Mouse (Mus musculus) bone marrow, adult 2 months (tissue): ENCODE results near the gene Mrpl53. TPM values are rescaled to one million over a fixed set of nuclear protein-coding genes. Genes with fewer than 3 reads are reported as not detected.

Experiments
- H3K27ac ChIP-seq: fragments of 200-500 bp; 2 replicates; pipeline ENCODE4 v1.5.1; 2012; ENCODE audit warnings: low read depth, mild to moderate bottlenecking, control low read depth, inconsistent platforms, low read length; ENCODE audit not compliant: control insufficient read depth, poor library complexity, insufficient read depth
- H3K4me1 ChIP-seq: fragments of 200-500 bp; 2 replicates; pipeline ENCODE4 v1.6.1; 2011; ENCODE audit warnings: low read length; ENCODE audit not compliant: control insufficient read depth, insufficient read depth
- H3K4me3 ChIP-seq: fragments of 200-500 bp; replicated peaks from 2 replicates; pipeline ENCODE3; 2011; ENCODE audit warnings: mild to moderate bottlenecking, low read depth, low read length, control low read depth; ENCODE audit not compliant: control insufficient read depth
- CTCF ChIP-seq: fragments of 200-500 bp; IDR thresholded peaks from 2 replicates; pipeline ENCODE4 v1.5.1; 2011; ENCODE audit warnings: low read length, control low read depth; ENCODE audit not compliant: control insufficient read depth, insufficient read depth
- POLR2A ChIP-seq: fragments of 200-500 bp; IDR thresholded peaks from 2 replicates; pipeline ENCODE4 v1.6.1; 2011; ENCODE audit warnings: low read depth, mild to moderate bottlenecking, control low read depth, low read length, borderline replicate concordance; ENCODE audit not compliant: control insufficient read depth
- WGBS: fragments of 180-500 bp; shearing (Covaris S2); methylation state at CpG from one replicate; pipeline ENCODE4 v1.1.7; 2018; 5-methylcytosine and 5-hydroxymethylcytosine counted together
- polyA plus RNA-seq: library from polyadenylated mRNA; stranded (reverse); fragments of >200 nt; gene quantifications from 2 replicates; pipeline ENCODE4 v1.2.4, GENCODE M21; 2011; ENCODE audit warnings: low replicate concordance; ENCODE audit not compliant: missing spikeins, insufficient read depth, insufficient read length

Mrpl53 gene
- polyA plus RNA-seq, 1 experiment: 49.7 TPM

GRCm38 (mm10) chr6:83118369-83118768 is 9.5 kb downstream of the Mrpl53 start:
- 89% methylated on average over 11 of the region's 11 CpGs for WGBS
- no peak for TF ChIP-seq POLR2A
- TF ChIP-seq CTCF: no peak
- H3K4me3 ChIP-seq: no peak overlapping the region
- H3K27ac ChIP-seq: no peak overlapping the region
- peaks cover 6% of the 10 kb centered on the region; the same call in 1 of the 2 replicates for H3K4me1 ChIP-seq

- TF ChIP-seq CTCF (no peak), POLR2A (no peak)
- no peak overlapping the region for H3K27ac ChIP-seq
- no peak overlapping the region for H3K4me3 ChIP-seq
- H3K4me1 ChIP-seq: peaks cover 6% of the 10 kb centered on the region; the same call in 1 of the 2 replicates
- WGBS: 32% methylated on average over 14 of the region's 14 CpGs
These were observed 10.2 kb downstream of the Mrpl53 start for GRCm38 (mm10) chr6:83118825-83119733.

GRCm38 (mm10) chr6:83119734-83120051 is 10.9 kb downstream of the Mrpl53 start:
- Histone ChIP-seq H3K27ac (no peak overlapping the region), H3K4me3 (peak overlapping the region; percentile 6), H3K4me1 (peaks cover 6% of the 10 kb centered on the region; the same call in 1 of the 2 replicates)
- 21% methylated on average over 7 of the region's 7 CpGs for WGBS
- TF ChIP-seq CTCF: no peak
- TF ChIP-seq POLR2A: no peak

- TF ChIP-seq CTCF (no peak), POLR2A (peak; percentile 96)
- Histone ChIP-seq H3K27ac (peak within 1 kb of the TSS; percentile 89), H3K4me1 (peaks cover 3% of the 10 kb centered on the region; the same call in 1 of the 2 replicates), H3K4me3 (peak within 1 kb of the TSS; percentile 80)
- WGBS: 1% methylated on average over 38 of the region's 38 CpGs
These were observed 12.4 kb downstream of the Mrpl53 start, which contains the start of gene Wbp1 for GRCm38 (mm10) chr6:83120930-83121862. TSS of gene Wbp1 (minus strand) at chr6:83121559.

- 5% methylated on average over 52 of the region's 52 CpGs for WGBS
- Histone ChIP-seq H3K4me3 (peak overlapping the region; percentile 62), H3K27ac (peak overlapping the region; percentile 89), H3K4me1 (peaks cover 3% of the 10 kb centered on the region; the same call in 1 of the 2 replicates)
- TF ChIP-seq POLR2A (peak; percentile 10; the same call in 1 of the 2 replicates), CTCF (no peak)
These were observed 13.2 kb downstream of the Mrpl53 start for GRCm38 (mm10) chr6:83121863-83122710.

- no peak for TF ChIP-seq POLR2A
- no peak for TF ChIP-seq CTCF
- Histone ChIP-seq H3K4me1 (peaks cover 3% of the 10 kb centered on the region; the same call in 1 of the 2 replicates), H3K4me3 (no peak overlapping the region), H3K27ac (no peak overlapping the region)
- 98% methylated on average over 5 of the region's 5 CpGs for WGBS
These were observed 14.1 kb downstream of the Mrpl53 start for GRCm38 (mm10) chr6:83122961-83123360.

GRCm38 (mm10) chr6:83124851-83125312 is 16.0 kb downstream of the Mrpl53 start:
- peak overlapping the region; percentile 80 for H3K27ac ChIP-seq
- peak overlapping the region; percentile 89 for H3K4me3 ChIP-seq
- no peak for TF ChIP-seq CTCF
- TF ChIP-seq POLR2A: peak; percentile 73; the same call in 1 of the 2 replicates
- H3K4me1 ChIP-seq: peaks cover under 1% of the 10 kb centered on the region; the same call in 1 of the 2 replicates
- under 1% methylated on average over 30 of the region's 30 CpGs for WGBS
